Mouse (Mus musculus): ENCODE data around the gene Fam174b.

DNA sequence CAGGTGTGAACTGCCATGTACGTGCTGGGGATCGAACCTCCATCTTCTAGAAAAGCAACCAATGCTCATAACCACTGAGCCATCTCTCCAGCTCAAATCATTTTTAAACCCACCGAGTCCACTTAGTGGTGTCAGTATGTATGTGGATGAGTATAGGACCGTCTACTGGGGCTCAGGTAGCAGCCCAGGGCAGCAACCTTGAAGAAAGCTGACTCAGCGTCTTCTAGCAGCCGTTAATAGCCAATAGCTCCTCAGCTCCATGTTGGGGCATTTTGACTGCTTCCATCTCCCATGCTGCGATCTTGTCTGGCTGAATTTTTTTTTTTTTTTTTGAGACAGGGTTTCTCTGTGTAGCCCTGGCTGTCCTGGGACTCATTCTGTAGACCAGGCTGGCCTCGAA lies 26.6 kb upstream of the Fam174b start:
- TF ChIP-seq CTCF (IDR thresholded peaks at IDR 0.05; ENCODE audit: borderline replicate concordance, insufficient read depth, low read length) (no peak), POLR2A (IDR thresholded peaks at IDR 0.05; ENCODE audit: low read depth, low read length) (no peak)
